Mouse (Mus musculus) B cell, adult (primary cell): Measurements from ENCODE around the gene Olfr741. TPM values are rescaled to one million over a fixed set of nuclear protein-coding genes. Genes with fewer than 3 reads are reported as not detected.

Experiments used
- total RNA-seq: library from RNA; stranded (reverse); gene quantifications from 4 replicates; pipeline ENCODE4 v1.2.4, GENCODE M21; 2023; ENCODE audit not compliant: inconsistent age

Olfr741 gene
- not detected in 4 replicates for total RNA-seq

GRCm38 (mm10) chr14:50472438-50472837, at the start of gene Olfr741:
Gene Olfr741, plus strand, starts transcription at chr14:50472738.

GRCm38 (mm10) chr14:50445245-50445644, 27.3 kb upstream of the Olfr741 start, which contains the start of gene Olfr740:
Gene Olfr740, plus strand, starts transcription at chr14:50445545.

GRCm38 (mm10) chr14:50503300-50503699, 30.8 kb downstream of the Olfr741 start, which contains the start of gene Olfr742:
Gene Olfr742, plus strand, starts transcription at chr14:50503600.

GRCm38 (mm10) chr14:50521539-50521938, 49.0 kb downstream of the Olfr741 start, which contains the start of gene Olfr743:
Gene Olfr743, plus strand, starts transcription at chr14:50521839.

Other genes starting within 250 kb of the Olfr741 start
- gene Olfr731, start 230.9 kb upstream of the Olfr741 start, total RNA-seq = not detected in 4 replicates
- not detected in 4 replicates for gene Olfr732, start 188.5 kb upstream of the Olfr741 start, total RNA-seq
- gene Olfr733, start 171.2 kb upstream of the Olfr741 start, total RNA-seq = not detected in 4 replicates
- gene Olfr734, start 146.0 kb upstream of the Olfr741 start, total RNA-seq = not detected in 4 replicates
- gene Olfr735, start 123.9 kb upstream of the Olfr741 start, total RNA-seq = not detected in 4 replicates
- 0.22 TPM in 1 of 4 replicates, not detected in the others for gene Tlr11, start 114.8 kb upstream of the Olfr741 start, total RNA-seq
- not detected in 4 replicates for gene Olfr736, start 91.6 kb upstream of the Olfr741 start, total RNA-seq
- not detected in 4 replicates for gene Olfr738, start 65.2 kb upstream of the Olfr741 start, total RNA-seq
- not detected in 4 replicates for gene Olfr739, start 54.1 kb upstream of the Olfr741 start, total RNA-seq
- not detected in 4 replicates for gene Olfr740, start 27.2 kb upstream of the Olfr741 start, total RNA-seq
- gene Olfr742, start 30.9 kb downstream of the Olfr741 start, total RNA-seq = not detected in 4 replicates
- gene Olfr743, start 49.1 kb downstream of the Olfr741 start, total RNA-seq = not detected in 4 replicates
- not detected in 4 replicates for gene Olfr744, start 142.1 kb downstream of the Olfr741 start, total RNA-seq
- not detected in 4 replicates for gene Olfr745, start 166.7 kb downstream of the Olfr741 start, total RNA-seq
- gene Olfr746, start 174.3 kb downstream of the Olfr741 start, total RNA-seq = not detected in 4 replicates
- gene Olfr747, start 220.5 kb downstream of the Olfr741 start, total RNA-seq = not detected in 4 replicates
- not detected in 4 replicates for gene Olfr748, start 234.6 kb downstream of the Olfr741 start, total RNA-seq